Mouse (Mus musculus) hindbrain, postnatal 0 days (tissue): ENCODE measurements around the gene Pcbd1. TPM values are rescaled to one million over a fixed set of nuclear protein-coding genes. Genes with fewer than 3 reads are reported as not detected.
A peak's percentile ranks its signal among the peaks of the same experiment; 100 is the strongest.

ENCODE experiments used
- ATAC-seq: fragments of 200-750 bp; cut with Nextera tagmentation; 2 replicates; pipeline ENCODE4 v1.8.0; 2017; ENCODE audit warnings: mild to moderate bottlenecking, moderate TSS enrichment, moderate library complexity
- DNase-seq: peaks from one replicate; pipeline ENCODE4 v3.0.0-alpha.2; 2015; ENCODE audit warnings: low spot score
- H3K27ac ChIP-seq: fragments of 300-500 bp; sonication (generic); 2 replicates; pipeline ENCODE4 v1.5.1; 2014; ENCODE audit warnings: mild to moderate bottlenecking
- H3K27me3 ChIP-seq: fragments of 300-500 bp; sonication (generic); 2 replicates; pipeline ENCODE4 v1.6.1; 2014; ENCODE audit warnings: low read length, mixed read lengths; ENCODE audit not compliant: insufficient read depth
- H3K36me3 ChIP-seq: fragments of 300-500 bp; sonication (generic); 2 replicates; pipeline ENCODE4 v1.6.1; 2014; ENCODE audit warnings: low read length, mixed read lengths; ENCODE audit not compliant: insufficient read depth
- H3K4me1 ChIP-seq: fragments of 300-500 bp; sonication (generic); 2 replicates; pipeline ENCODE4 v1.6.1; 2014; ENCODE audit warnings: antibody characterized with exemption, low read length, mixed read lengths; ENCODE audit not compliant: insufficient read depth
- H3K4me2 ChIP-seq: fragments of 300-500 bp; sonication (generic); 2 replicates; pipeline ENCODE4 v1.6.1; 2014; ENCODE audit warnings: low read depth, mild to moderate bottlenecking, low read length, moderate library complexity, mixed read lengths
- H3K4me3 ChIP-seq: fragments of 300-500 bp; sonication (generic); 2 replicates; pipeline ENCODE4 v1.5.1; 2014; ENCODE audit warnings: low read length
- H3K9ac ChIP-seq: fragments of 300-500 bp; sonication (generic); replicated peaks from 2 replicates; pipeline ENCODE4 v1.6.1; 2014; ENCODE audit warnings: mild to moderate bottlenecking, low read length, moderate library complexity, mixed read lengths
- H3K9me3 ChIP-seq: fragments of 300-500 bp; sonication (generic); 2 replicates; pipeline ENCODE4 v1.6.1; 2016; ENCODE audit warnings: low read length, mixed read lengths
- CTCF ChIP-seq: IDR thresholded peaks from 2 replicates; pipeline ENCODE4 v1.5.1; 2016; ENCODE audit warnings: antibody characterized with exemption, control low read depth, low read depth
- WGBS: fragments of 180-500 bp; shearing (Covaris S2); extraction: QIAGEN DNeasy Blood & Tissue Kit; methylation state at CpG from one replicate; pipeline ENCODE4 v1.1.7; 2014; 5-methylcytosine and 5-hydroxymethylcytosine counted together
- polyA plus RNA-seq: library from polyadenylated mRNA; unstranded; fragments of >200 nt; fragmentation: Nextera tagmentation; extraction: Ambion mirVana; gene quantifications from 2 replicates; pipeline ENCODE4 v1.2.1, GENCODE M21; 2015
- total RNA-seq: library from RNA; depleted of rRNA; stranded (reverse); fragments of >200 nt; gene quantifications from 2 replicates; pipeline ENCODE4 v1.2.3, GENCODE M21; 2014

Gene Pcbd1
- total and polyA plus RNA-seq, 2 experiments from 2014 or later: 22.6 to 63.3 TPM

GRCm38 (mm10) chr10:61072324-61072723 lies 16.8 kb upstream of the Pcbd1 start:
- no peak overlapping the region for H3K4me3 ChIP-seq
- H3K4me1 ChIP-seq: no peaks in the 10 kb centered on the region
- WGBS: 15% methylated on average over 16 of the region's 16 CpGs
- peaks cover 6% of the 10 kb centered on the region; the same call in 1 of the 2 replicates for H3K27me3 ChIP-seq
- H3K27ac ChIP-seq: no peak overlapping the region
- no peaks in the 10 kb centered on the region for H3K9me3 ChIP-seq
- H3K4me2 ChIP-seq: no peak overlapping the region
- peak; percentile 89 for TF ChIP-seq CTCF
- no peaks in the 10 kb centered on the region for H3K36me3 ChIP-seq
- ATAC-seq (no peak), DNase-seq (peak; percentile 75)
- no peak overlapping the region for H3K9ac ChIP-seq

- DNase-seq (no peak), ATAC-seq (no peak)
- H3K36me3 ChIP-seq: no peaks in the 10 kb centered on the region
- no peak overlapping the region for H3K9ac ChIP-seq
- peaks cover 6% of the 10 kb centered on the region; the same call in 1 of the 2 replicates for H3K27me3 ChIP-seq
- no peak overlapping the region for H3K27ac ChIP-seq
- H3K4me3 ChIP-seq: no peak overlapping the region
- H3K4me1 ChIP-seq: no peaks in the 10 kb centered on the region
- H3K9me3 ChIP-seq: no peaks in the 10 kb centered on the region
- H3K4me2 ChIP-seq: no peak overlapping the region
- TF ChIP-seq CTCF: no peak
- 6% methylated on average over 1 of the region's 1 CpGs for WGBS
Observed at GRCm38 (mm10) chr10:61074643-61075042, 14.5 kb upstream of the Pcbd1 start.

GRCm38 (mm10) chr10:61075607-61076006 lies 13.5 kb upstream of the Pcbd1 start:
- TF ChIP-seq CTCF: no peak

GRCm38 (mm10) chr10:61080227-61080930 lies 8.8 kb upstream of the Pcbd1 start:
- Histone ChIP-seq H3K9me3 (no peaks in the 10 kb centered on the region), H3K27ac (peak overlapping the region; percentile 32; the same call in 1 of the 2 replicates), H3K36me3 (no peaks in the 10 kb centered on the region), H3K4me2 (peak overlapping the region; percentile 43), H3K4me1 (no peaks in the 10 kb centered on the region), H3K27me3 (no peaks in the 10 kb centered on the region), H3K4me3 (no peak overlapping the region), H3K9ac (no peak overlapping the region)
- TF ChIP-seq CTCF: no peak
- WGBS: 43% methylated on average over 14 of the region's 14 CpGs
- peak; percentile 96 for ATAC-seq
- DNase-seq: peak; percentile 89

More at GRCm38 (mm10) chr10:61075607-61076006, 13.5 kb upstream of the Pcbd1 start:
- H3K27ac ChIP-seq: no peak overlapping the region
- DNase-seq (no peak), ATAC-seq (no peak)
- H3K4me3 ChIP-seq: no peak overlapping the region
- H3K9me3 ChIP-seq: no peaks in the 10 kb centered on the region
- H3K9ac ChIP-seq: no peak overlapping the region
- H3K4me2 ChIP-seq: no peak overlapping the region
- H3K4me1 ChIP-seq: no peaks in the 10 kb centered on the region
- H3K27me3 ChIP-seq: peaks cover 3% of the 10 kb centered on the region; the same call in 1 of the 2 replicates
- H3K36me3 ChIP-seq: no peaks in the 10 kb centered on the region
- 91% methylated on average over 3 of the region's 3 CpGs for WGBS

- H3K27ac ChIP-seq: no peak overlapping the region
- DNase-seq (no peak), ATAC-seq (no peak)
- WGBS: 80% methylated on average over 11 of the region's 11 CpGs
- H3K4me2 ChIP-seq: no peak overlapping the region
- H3K9ac ChIP-seq: no peak overlapping the region
- H3K27me3 ChIP-seq: no peaks in the 10 kb centered on the region
- H3K4me3 ChIP-seq: no peak overlapping the region
- TF ChIP-seq CTCF: no peak
- H3K9me3 ChIP-seq: no peaks in the 10 kb centered on the region
- no peaks in the 10 kb centered on the region for H3K36me3 ChIP-seq
- no peaks in the 10 kb centered on the region for H3K4me1 ChIP-seq
Observed at GRCm38 (mm10) chr10:61080931-61081255, 8.2 kb upstream of the Pcbd1 start.

GRCm38 (mm10) chr10:61085364-61085763 lies 3.8 kb upstream of the Pcbd1 start:
- DNase-seq (no peak), ATAC-seq (no peak)
- Histone ChIP-seq H3K9me3 (no peaks in the 10 kb centered on the region), H3K27me3 (no peaks in the 10 kb centered on the region), H3K4me1 (peaks cover 5% of the 10 kb centered on the region; the same call in 1 of the 2 replicates), H3K36me3 (no peaks in the 10 kb centered on the region), H3K4me3 (no peak overlapping the region), H3K9ac (no peak overlapping the region), H3K4me2 (no peak overlapping the region), H3K27ac (no peak overlapping the region)
- no peak for TF ChIP-seq CTCF
- WGBS: 91% methylated on average over 2 of the region's 2 CpGs

- H3K4me3 ChIP-seq: no peak overlapping the region
- H3K4me1 ChIP-seq: peaks cover 5% of the 10 kb centered on the region; the same call in 1 of the 2 replicates
- no peaks in the 10 kb centered on the region for H3K36me3 ChIP-seq
- no peak for TF ChIP-seq CTCF
- no peak overlapping the region for H3K9ac ChIP-seq
- H3K27me3 ChIP-seq: no peaks in the 10 kb centered on the region
- DNase-seq: peak; percentile 75
- no peak overlapping the region for H3K4me2 ChIP-seq
- WGBS: 28% methylated on average over 3 of the region's 3 CpGs
- ATAC-seq: peak; percentile 73
- no peak overlapping the region for H3K27ac ChIP-seq
- no peaks in the 10 kb centered on the region for H3K9me3 ChIP-seq
Observed at GRCm38 (mm10) chr10:61086502-61086901, 2.6 kb upstream of the Pcbd1 start.
